Mouse (Mus musculus) lung, postnatal 0 days (tissue): ENCODE measurements around the gene Gba.

Experiments used
- CTCF ChIP-seq: IDR thresholded peaks from 2 replicates; pipeline ENCODE4 v1.5.1; 2016; ENCODE audit warnings: antibody characterized with exemption, mild to moderate bottlenecking
- EP300 ChIP-seq: IDR thresholded peaks from 2 replicates; pipeline ENCODE4 v1.6.1; 2016; ENCODE audit warnings: antibody characterized with exemption, mild to moderate bottlenecking, control low read depth

DNA sequence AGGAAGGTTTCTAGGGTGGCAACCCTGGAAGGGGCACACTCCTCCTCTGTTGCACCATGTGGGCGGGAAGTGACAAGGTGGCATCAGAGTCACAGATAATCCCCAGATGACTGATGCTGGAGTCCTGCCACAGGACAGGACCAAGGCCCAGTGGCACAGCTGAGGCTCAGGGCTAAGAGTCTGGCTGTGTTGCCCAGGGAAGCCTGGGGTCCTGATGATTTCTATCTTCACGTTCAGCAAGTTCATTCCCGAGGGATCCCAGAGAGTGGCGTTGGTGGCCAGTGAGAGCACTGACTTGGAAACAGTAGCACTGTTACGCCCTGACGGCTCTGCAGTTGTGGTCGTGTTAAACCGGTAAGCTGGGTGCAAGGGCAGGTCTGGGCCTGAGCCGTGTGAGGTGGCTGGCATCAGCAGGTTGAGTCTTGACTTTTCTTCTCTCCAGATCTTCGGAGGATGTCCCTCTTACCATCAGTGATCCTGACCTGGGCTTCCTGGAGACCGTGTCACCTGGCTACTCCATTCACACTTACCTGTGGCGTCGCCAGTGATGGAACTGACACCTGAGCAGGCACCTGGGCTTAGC, 5.4 kb downstream of the Gba start:
- TF ChIP-seq EP300, result no peak
- no peak for TF ChIP-seq CTCF
